Mouse (Mus musculus): ENCODE results near the gene Tns1. TPM values are rescaled to one million over a fixed set of nuclear protein-coding genes. Genes with fewer than 3 reads are reported as not detected.

The Tns1 gene
- polyA plus RNA-seq, 1 experiment = 13.2 TPM

DNA sequence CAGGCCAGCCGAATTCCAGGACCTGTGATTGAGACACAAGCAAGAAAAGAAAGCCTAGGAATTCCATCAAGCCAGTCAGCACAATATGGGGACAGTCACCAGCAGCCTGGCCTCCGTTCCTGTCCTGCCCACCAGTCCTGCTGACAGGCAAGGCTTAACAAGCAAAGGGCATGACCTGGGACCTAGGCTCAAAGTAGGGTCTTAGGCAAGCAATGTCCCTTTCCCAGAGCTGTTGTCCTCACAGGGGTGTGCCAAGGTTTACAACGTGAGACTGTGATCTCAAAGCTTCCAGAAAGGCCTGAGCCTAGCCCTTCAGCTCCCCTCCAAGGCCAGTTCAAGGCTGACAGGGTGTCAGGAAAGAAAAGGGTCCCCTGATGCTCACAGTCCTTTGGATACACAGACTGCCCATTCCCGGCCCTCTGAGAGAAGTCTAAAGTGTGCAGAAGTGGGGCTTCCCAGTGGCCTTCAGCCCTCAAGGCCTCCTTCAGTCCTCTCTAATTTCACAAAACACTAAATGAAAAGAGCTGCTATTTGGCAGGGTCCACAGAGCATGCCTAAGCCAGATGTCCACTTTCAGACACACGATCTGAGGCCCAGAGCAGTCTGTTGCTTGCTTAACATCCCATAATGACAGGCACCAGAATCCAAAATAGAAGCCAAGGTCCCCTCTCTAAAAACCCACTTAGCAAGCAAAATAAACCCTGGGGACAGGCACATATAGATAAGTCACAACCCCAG, 131.9 kb downstream of the Tns1 start:
- no peaks in the 10 kb centered on the region for H3K9me3 ChIP-seq
- TF ChIP-seq FLI1 (IDR thresholded peaks at IDR 0.05; ENCODE audit: low read length) (no peak), GATA1 (IDR thresholded peaks at IDR 0.05; ENCODE audit: borderline replicate concordance, low read length) (no peak)
- H3K36me3 ChIP-seq (replicated peaks; ENCODE audit: low read length) = peaks cover 88% of the 10 kb centered on the region
- H3K4me1 ChIP-seq = peaks cover 26% of the 10 kb centered on the region
- no peak overlapping the region for H3K4me3 ChIP-seq (replicated peaks)
- H3K27me3 ChIP-seq (replicated peaks) = peaks cover 28% of the 10 kb centered on the region

DNA sequence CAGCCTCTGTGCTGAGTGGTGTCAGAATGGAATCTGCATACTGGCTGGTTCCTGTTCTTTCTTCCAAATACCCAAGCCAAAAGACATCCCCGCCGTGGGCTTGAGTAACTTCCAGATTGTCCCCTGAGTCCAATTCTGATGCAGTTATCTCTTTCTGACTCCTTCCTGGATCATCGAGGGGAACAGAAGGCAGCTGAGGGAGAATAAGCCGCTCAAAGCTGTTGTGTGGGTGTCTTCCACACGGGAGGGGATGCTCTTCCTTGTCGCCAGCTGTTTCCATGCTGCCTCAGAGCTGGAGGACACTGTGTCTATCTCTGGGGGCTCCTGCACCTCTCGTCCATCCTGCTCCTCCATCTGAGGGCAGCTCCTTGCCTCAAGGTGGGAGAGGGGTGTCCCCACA, 133.0 kb downstream of the Tns1 start:
- no peak for TF ChIP-seq FLI1 (IDR thresholded peaks at IDR 0.05; ENCODE audit: low read length)
- TF ChIP-seq GATA1 (IDR thresholded peaks at IDR 0.05; ENCODE audit: borderline replicate concordance, low read length) = no peak
- Histone ChIP-seq H3K9me3 (no peaks in the 10 kb centered on the region), H3K27me3 (replicated peaks) (peaks cover 26% of the 10 kb centered on the region), H3K4me3 (replicated peaks) (no peak overlapping the region), H3K36me3 (replicated peaks; ENCODE audit: low read length) (peaks cover 80% of the 10 kb centered on the region), H3K4me1 (peaks cover 14% of the 10 kb centered on the region)

DNA sequence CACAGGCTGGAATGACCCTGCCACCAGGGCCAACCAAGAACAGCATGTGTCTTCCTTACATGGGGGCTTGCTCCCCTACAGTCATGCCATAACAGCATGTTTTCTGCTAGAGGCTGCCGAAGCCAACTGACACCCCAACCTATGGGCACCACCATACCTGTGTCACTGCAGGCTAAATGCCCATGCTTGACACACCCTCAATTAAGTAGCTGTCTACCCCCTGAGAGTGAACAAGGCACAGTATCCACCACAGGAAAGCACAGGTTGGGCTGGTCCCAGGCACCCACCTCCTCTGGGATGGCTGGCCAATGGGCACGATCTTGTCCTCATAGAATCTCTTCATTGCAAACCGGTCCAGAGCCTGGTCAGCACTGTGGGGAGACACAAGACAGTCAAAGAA, 134.2 kb downstream of the Tns1 start:
- Histone ChIP-seq H3K27me3 (replicated peaks) (peaks cover 27% of the 10 kb centered on the region), H3K9me3 (no peaks in the 10 kb centered on the region), H3K4me1 (peaks cover 10% of the 10 kb centered on the region), H3K4me3 (replicated peaks) (no peak overlapping the region), H3K36me3 (replicated peaks; ENCODE audit: low read length) (peaks cover 82% of the 10 kb centered on the region)
- TF ChIP-seq GATA1 (IDR thresholded peaks at IDR 0.05; ENCODE audit: borderline replicate concordance, low read length) = no peak
- no peak for TF ChIP-seq FLI1 (IDR thresholded peaks at IDR 0.05; ENCODE audit: low read length)

DNA sequence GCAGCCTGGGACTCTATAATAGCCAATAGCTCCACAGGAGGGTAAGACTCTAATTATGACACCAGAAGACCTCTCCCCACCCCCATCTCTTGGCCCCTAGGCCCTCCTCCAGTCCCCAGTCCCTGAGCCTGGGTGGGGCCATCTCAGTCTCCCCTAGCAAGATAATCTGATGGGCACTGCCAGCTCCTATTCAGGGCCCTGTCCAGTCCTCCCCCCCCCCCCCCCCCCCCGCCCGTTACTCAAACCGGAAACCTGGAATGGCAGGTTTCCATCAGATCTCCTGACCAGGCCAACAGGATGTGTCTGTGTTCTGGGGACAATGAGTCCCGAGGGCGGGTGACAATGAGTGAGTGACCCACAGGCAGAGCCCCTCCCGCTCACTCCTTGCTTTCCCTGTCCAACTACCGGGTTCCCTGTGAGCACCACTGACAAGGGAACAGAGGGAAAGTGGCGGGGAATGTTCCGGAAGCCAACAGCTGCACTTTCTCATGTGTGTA, 136.5 kb downstream of the Tns1 start:
- H3K36me3 ChIP-seq (replicated peaks; ENCODE audit: low read length) = peaks cover 85% of the 10 kb centered on the region
- no peak overlapping the region for H3K4me3 ChIP-seq (replicated peaks)
- TF ChIP-seq GATA1 (IDR thresholded peaks at IDR 0.05; ENCODE audit: borderline replicate concordance, low read length) (no peak), FLI1 (IDR thresholded peaks at IDR 0.05; ENCODE audit: low read length) (no peak)
- no peaks in the 10 kb centered on the region for H3K9me3 ChIP-seq
- peaks cover 10% of the 10 kb centered on the region for H3K4me1 ChIP-seq
- peaks cover 21% of the 10 kb centered on the region for H3K27me3 ChIP-seq (replicated peaks)

DNA sequence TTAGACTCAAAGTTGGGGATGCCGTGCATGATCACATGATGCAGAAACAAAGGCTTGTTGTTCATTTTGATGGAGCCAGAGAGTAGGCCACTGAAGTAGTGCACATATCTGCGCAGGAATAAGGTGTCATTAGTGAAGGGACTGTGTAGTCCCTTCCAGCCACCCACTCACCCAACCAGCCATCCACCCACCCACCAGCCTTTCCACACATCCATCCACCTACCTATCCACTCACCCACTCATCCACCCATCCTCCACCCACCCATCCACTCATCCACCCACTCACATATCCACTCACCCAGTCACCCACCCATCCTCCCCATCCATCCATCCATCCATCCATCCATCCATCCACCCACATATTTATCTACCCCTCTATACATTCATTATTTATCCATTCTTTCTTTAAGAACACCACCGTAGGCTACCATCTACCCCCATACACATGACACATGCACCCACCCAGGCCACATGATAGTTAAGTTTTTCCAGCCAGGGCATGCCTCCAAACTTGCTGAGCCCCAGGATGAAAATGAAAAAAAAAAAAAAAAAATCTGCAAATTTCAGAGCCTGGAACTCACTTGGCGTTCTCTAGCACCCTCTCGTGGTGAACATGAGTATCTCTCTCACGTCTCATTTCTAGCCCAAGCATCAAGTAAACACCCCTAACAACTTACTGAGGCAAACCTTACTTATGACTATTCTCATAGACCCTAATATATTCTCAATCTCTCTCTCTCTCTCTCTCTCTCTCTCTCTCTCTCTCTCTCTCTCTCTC, 137.8 kb downstream of the Tns1 start:
- TF ChIP-seq FLI1 (IDR thresholded peaks at IDR 0.05; ENCODE audit: low read length) (no peak), GATA1 (IDR thresholded peaks at IDR 0.05; ENCODE audit: borderline replicate concordance, low read length) (no peak)
- Histone ChIP-seq H3K9me3 (no peaks in the 10 kb centered on the region), H3K36me3 (replicated peaks; ENCODE audit: low read length) (peaks cover 85% of the 10 kb centered on the region), H3K27me3 (replicated peaks) (peaks cover 21% of the 10 kb centered on the region), H3K4me3 (replicated peaks) (no peak overlapping the region), H3K4me1 (peaks cover 10% of the 10 kb centered on the region)

- Histone ChIP-seq H3K4me3 (replicated peaks) (no peak overlapping the region), H3K36me3 (replicated peaks; ENCODE audit: low read length) (peaks cover 82% of the 10 kb centered on the region), H3K9me3 (no peaks in the 10 kb centered on the region), H3K27me3 (replicated peaks) (peaks cover 19% of the 10 kb centered on the region), H3K4me1 (peaks cover 10% of the 10 kb centered on the region)
- TF ChIP-seq GATA1 (IDR thresholded peaks at IDR 0.05; ENCODE audit: borderline replicate concordance, low read length) (no peak), FLI1 (IDR thresholded peaks at IDR 0.05; ENCODE audit: low read length) (no peak)
Measured at GRCm38 (mm10) chr1:73985611-73986010, 138.6 kb downstream of the Tns1 start.

DNA sequence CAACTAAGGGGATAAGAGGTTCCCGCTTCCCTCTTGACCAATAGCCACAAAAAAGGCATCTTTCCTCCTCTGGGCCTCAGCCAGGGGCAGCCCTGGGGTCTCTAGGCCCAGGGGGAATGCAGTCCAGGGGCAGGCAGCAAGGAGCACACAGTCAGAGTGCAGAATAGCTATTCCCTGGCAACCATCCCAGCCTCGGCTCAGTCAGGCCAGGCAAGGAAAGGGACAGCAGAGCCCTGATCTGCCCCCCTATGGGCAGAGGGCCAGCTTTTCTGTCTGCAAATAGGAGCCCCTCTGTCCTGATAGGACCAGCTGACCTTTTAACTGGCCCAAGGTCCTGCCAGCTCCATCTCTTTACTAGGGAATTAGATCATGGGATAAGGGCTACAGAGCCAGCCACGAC, 145.0 kb downstream of the Tns1 start:
- Histone ChIP-seq H3K36me3 (replicated peaks; ENCODE audit: low read length) (peaks cover 95% of the 10 kb centered on the region), H3K4me1 (peaks cover 6% of the 10 kb centered on the region), H3K27me3 (replicated peaks) (peaks cover 13% of the 10 kb centered on the region), H3K4me3 (replicated peaks) (no peak overlapping the region), H3K9me3 (no peaks in the 10 kb centered on the region)
- TF ChIP-seq FLI1 (IDR thresholded peaks at IDR 0.05; ENCODE audit: low read length) (no peak), GATA1 (IDR thresholded peaks at IDR 0.05; ENCODE audit: borderline replicate concordance, low read length) (no peak)

DNA sequence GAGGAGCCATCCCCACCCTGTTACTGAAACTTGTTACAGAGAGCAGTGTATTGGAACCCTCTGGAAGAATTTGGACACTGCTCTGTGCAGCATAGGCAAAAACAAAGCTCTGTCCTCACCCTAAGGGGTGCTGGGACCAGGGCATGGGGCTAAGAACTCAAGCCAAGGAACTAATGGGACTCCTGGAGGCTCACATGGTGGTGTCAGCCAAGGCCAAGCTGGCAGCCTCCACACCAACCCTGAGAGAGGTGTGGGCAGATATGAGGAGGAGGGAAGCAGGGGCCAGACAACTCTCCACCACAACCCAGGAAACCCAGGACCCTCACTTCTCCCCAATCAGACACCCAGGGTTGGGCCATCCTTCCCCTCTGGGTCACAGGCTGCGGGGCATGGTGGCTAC, 145.7 kb downstream of the Tns1 start:
- Histone ChIP-seq H3K9me3 (no peaks in the 10 kb centered on the region), H3K4me1 (peaks cover 6% of the 10 kb centered on the region), H3K36me3 (replicated peaks; ENCODE audit: low read length) (peaks cover 94% of the 10 kb centered on the region), H3K4me3 (replicated peaks) (no peak overlapping the region), H3K27me3 (replicated peaks) (peaks cover 19% of the 10 kb centered on the region)
- TF ChIP-seq GATA1 (IDR thresholded peaks at IDR 0.05; ENCODE audit: borderline replicate concordance, low read length) (no peak), FLI1 (IDR thresholded peaks at IDR 0.05; ENCODE audit: low read length) (no peak)

GRCm38 (mm10) chr1:73973992-73974391, 150.3 kb downstream of the Tns1 start:
- 0 out of 2 replicates have a peak, but pooled peaks cover 4% of the 10 kb centered on the region for H3K9me3 ChIP-seq
- peaks cover 27% of the 10 kb centered on the region for H3K27me3 ChIP-seq (replicated peaks)
- H3K4me3 ChIP-seq (replicated peaks) = no peak overlapping the region
- peaks cover 92% of the 10 kb centered on the region for H3K36me3 ChIP-seq (replicated peaks; ENCODE audit: low read length)
- TF ChIP-seq GATA1 (IDR thresholded peaks at IDR 0.05; ENCODE audit: borderline replicate concordance, low read length) = no peak
- TF ChIP-seq FLI1 (IDR thresholded peaks at IDR 0.05; ENCODE audit: low read length) = no peak
- H3K4me1 ChIP-seq = peaks cover 10% of the 10 kb centered on the region

DNA sequence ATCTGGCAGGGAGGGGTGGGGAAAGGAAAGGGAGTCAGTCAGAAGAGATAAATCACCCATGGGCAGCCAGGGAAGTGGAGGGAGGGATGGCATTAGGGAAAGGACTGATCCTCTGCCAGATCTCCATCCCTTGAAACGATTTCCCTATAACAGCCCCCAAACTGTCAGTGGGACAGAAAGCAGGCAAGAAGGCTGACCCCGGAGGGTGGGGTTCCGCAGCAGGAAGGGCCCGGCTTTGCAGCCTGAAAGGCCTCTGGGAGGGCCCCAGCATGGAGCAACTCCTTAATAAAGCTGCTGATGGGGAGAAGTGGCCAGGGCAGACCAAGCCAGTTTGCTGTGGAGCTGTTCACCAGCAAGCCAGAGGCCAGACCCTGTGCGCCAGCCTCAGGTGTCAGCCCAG, 151.5 kb downstream of the Tns1 start:
- TF ChIP-seq FLI1 (IDR thresholded peaks at IDR 0.05; ENCODE audit: low read length) (no peak), GATA1 (IDR thresholded peaks at IDR 0.05; ENCODE audit: borderline replicate concordance, low read length) (no peak)
- H3K4me3 ChIP-seq (replicated peaks) = no peak overlapping the region
- H3K36me3 ChIP-seq (replicated peaks; ENCODE audit: low read length) = peaks cover 92% of the 10 kb centered on the region
- peaks cover 36% of the 10 kb centered on the region for H3K27me3 ChIP-seq (replicated peaks)
- H3K9me3 ChIP-seq = 0 out of 2 replicates have a peak, but pooled peaks cover 4% of the 10 kb centered on the region
- peaks cover 10% of the 10 kb centered on the region for H3K4me1 ChIP-seq

Measured in megakaryocyte, embryonic 14.5 days (primary cell).